ENCODE assay signal across 13 mouse cellular contexts in genomic region chr13:98429851-98430250, GRCm38 (mm10).
DNase-seq lines count a peak whose midpoint lies in the region; ATAC-seq and TF ChIP-seq lines count a peak whose summit lies in the region.
"Had no signal": no experiment of that assay in that cellular context is flagged by ENCODE, and none has a peak within 500 bp of the region (broad histone marks: within the 10 kb centered on the region; RNA-seq: fewer than 3 reads in every experiment).

No protein-coding gene starts in this region.

- peak overlapping the region; percentile 7; the same call in 1 of the 2 replicates for H3K4me3 ChIP-seq in forebrain, embryonic 10.5 days
- no peak overlapping the region for H3K4me3 ChIP-seq in forebrain, embryonic 15.5 days
- H3K4me3 ChIP-seq in limb, embryonic 12.5 days (replicated peaks), result no peak overlapping the region
- no peak overlapping the region for H3K4me3 ChIP-seq in left cerebral cortex, adult 2 months
- H3K4me3 ChIP-seq: intestine, embryonic 15.5 days; liver, embryonic 15.5 days had no signal

- no peaks in the 10 kb centered on the region for H3K36me3 ChIP-seq in forebrain, embryonic 10.5 days (replicated peaks)
- H3K36me3 ChIP-seq in forebrain, embryonic 15.5 days, result no peaks in the 10 kb centered on the region
- no peaks in the 10 kb centered on the region for H3K36me3 ChIP-seq in limb, embryonic 12.5 days
- H3K36me3 ChIP-seq: G1E; intestine, embryonic 15.5 days; liver, embryonic 15.5 days had no signal

- DNase-seq in forebrain, embryonic 10.5 days (ENCODE audit: extremely low spot score, low spot score), result no peak
- DNase-seq in right cerebral cortex, postnatal 4 days, result peak; percentile 5
- no peak for DNase-seq in right cerebral cortex, postnatal 36 days (ENCODE audit: low spot score in 2 of 2)
- DNase-seq in retina, postnatal 1 day, result peak; percentile 79
- DNase-seq in left cerebral cortex, adult 2 months (ENCODE audit: extremely low spot score in 1 of 2, low spot score in 2 of 2), result no peak
- no peak for DNase-seq in cerebellum, adult 18-20 months
- DNase-seq: cerebellum, adult 2 months; spleen, adult 18-20 months had no signal

- ATAC-seq in forebrain, embryonic 15.5 days (replicated peaks), result no peak
- no peak for ATAC-seq in limb, embryonic 12.5 days (ENCODE audit: insufficient number of reproducible peaks, insufficient read depth, low FRiP score, low TSS enrichment, low read depth)
- ATAC-seq: intestine, embryonic 15.5 days had no signal

- no peak for TF ChIP-seq CTCF in left cerebral cortex, adult 2 months (IDR thresholded peaks at IDR 0.05)

- H3K27me3 ChIP-seq in forebrain, embryonic 10.5 days (ENCODE audit: poor library complexity, severe bottlenecking), result peaks cover 49% of the 10 kb centered on the region
- peaks cover 15% of the 10 kb centered on the region; the same call in 1 of the 2 replicates for H3K27me3 ChIP-seq in forebrain, embryonic 15.5 days
- H3K27me3 ChIP-seq in limb, embryonic 12.5 days, result peaks cover 56% of the 10 kb centered on the region

- H3K9ac ChIP-seq in forebrain, embryonic 15.5 days (replicated peaks), result no peak overlapping the region
- H3K9ac ChIP-seq in limb, embryonic 12.5 days (replicated peaks), result no peak overlapping the region
- H3K9ac ChIP-seq: intestine, embryonic 15.5 days; liver, embryonic 15.5 days had no signal

- no peak overlapping the region for H3K4me2 ChIP-seq in forebrain, embryonic 15.5 days (replicated peaks)
- H3K4me2 ChIP-seq in limb, embryonic 12.5 days, result peak overlapping the region; percentile 19
- H3K4me2 ChIP-seq: intestine, embryonic 15.5 days; liver, embryonic 15.5 days had no signal

- WGBS in forebrain, embryonic 10.5 days, result 22% methylated on average over 21 of the region's 21 CpGs
- WGBS in forebrain, embryonic 15.5 days, result 33% methylated on average over 21 of the region's 21 CpGs
- 30% methylated on average over 21 of the region's 21 CpGs for WGBS in limb, embryonic 12.5 days

- H3K27ac ChIP-seq in forebrain, embryonic 10.5 days, result no peak overlapping the region
- no peak overlapping the region for H3K27ac ChIP-seq in forebrain, embryonic 15.5 days (replicated peaks)
- H3K27ac ChIP-seq in limb, embryonic 12.5 days, result no peak overlapping the region
- no peak overlapping the region for H3K27ac ChIP-seq in left cerebral cortex, adult 2 months
- H3K27ac ChIP-seq: intestine, embryonic 15.5 days; liver, embryonic 15.5 days had no signal

- intact Hi-C loops in left cerebral cortex, adult 2 months (cut with DNase I), result no loop called here

- peaks cover 21% of the 10 kb centered on the region for H3K4me1 ChIP-seq in forebrain, embryonic 10.5 days
- no peaks in the 10 kb centered on the region; the same call in 1 of the 2 replicates for H3K4me1 ChIP-seq in forebrain, embryonic 15.5 days
- H3K4me1 ChIP-seq in limb, embryonic 12.5 days (replicated peaks), result peaks cover 20% of the 10 kb centered on the region
- H3K4me1 ChIP-seq: liver, embryonic 15.5 days had no signal

- no peaks in the 10 kb centered on the region for H3K9me3 ChIP-seq in forebrain, embryonic 10.5 days
- no peaks in the 10 kb centered on the region for H3K9me3 ChIP-seq in forebrain, embryonic 15.5 days
- no peaks in the 10 kb centered on the region for H3K9me3 ChIP-seq in limb, embryonic 12.5 days
- H3K9me3 ChIP-seq: G1E; intestine, embryonic 15.5 days; liver, embryonic 15.5 days had no signal

Comparison
In these comparisons a context has a peak if more than half of its experiments do, and no peak if none do; other contexts are left out.
1. DNase-seq: peak in right cerebral cortex, postnatal 4 days (single experiment) and retina, postnatal 1 day (single experiment); none in forebrain, embryonic 10.5 days (single experiment), right cerebral cortex, postnatal 36 days (0 of 2), left cerebral cortex, adult 2 months (0 of 2) and cerebellum, adult 18-20 months (0 of 2).